ENCODE assay signal across 9 mouse cellular contexts in the genomic region with DNA sequence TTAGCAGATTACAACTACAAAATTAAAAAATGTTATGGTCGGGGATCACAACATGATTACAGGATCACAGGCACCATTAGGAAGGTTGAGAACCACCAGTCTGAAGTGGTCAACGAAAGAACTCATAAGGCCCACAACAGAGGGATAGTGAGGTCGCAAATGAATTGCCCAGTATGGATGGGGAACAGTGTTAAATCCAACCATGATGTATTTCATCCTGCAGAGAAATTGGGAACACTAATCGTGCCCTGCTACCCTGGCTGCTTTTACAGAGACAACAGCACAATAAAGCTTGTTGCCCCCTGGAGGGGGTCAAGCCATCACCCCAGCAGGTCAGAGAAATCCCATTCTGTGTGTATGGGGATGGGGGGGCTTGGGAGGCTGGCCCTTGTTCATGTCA. TPM values are rescaled to one million over a fixed set of nuclear protein-coding genes. Genes with fewer than 3 reads are reported as not detected.
DNase-seq lines count a peak whose midpoint lies in the region; ATAC-seq and TF ChIP-seq lines count a peak whose summit lies in the region.
"Had no signal": no experiment of that assay in that cellular context is flagged by ENCODE, and none has a peak within 500 bp of the region (broad histone marks: within the 10 kb centered on the region; RNA-seq: fewer than 3 reads in every experiment).

No protein-coding gene starts in this region.

- H3K27me3 ChIP-seq in kidney, postnatal 0 days (ENCODE audit: insufficient read depth, low read length), result no peaks in the 10 kb centered on the region
- no peaks in the 10 kb centered on the region for H3K27me3 ChIP-seq in embryonic facial prominence, embryonic 12.5 days
- H3K27me3 ChIP-seq in intestine, embryonic 15.5 days (replicated peaks), result no peaks in the 10 kb centered on the region
- H3K27me3 ChIP-seq in midbrain, postnatal 0 days (ENCODE audit: insufficient read depth, low read length), result no peaks in the 10 kb centered on the region

- TF ChIP-seq CTCF in kidney, postnatal 0 days (IDR thresholded peaks at IDR 0.05; ENCODE audit: low read depth), result no peak
- TF ChIP-seq CTCF in midbrain, postnatal 0 days (IDR thresholded peaks at IDR 0.05), result no peak

- no peak overlapping the region for H3K27ac ChIP-seq in kidney, postnatal 0 days
- H3K27ac ChIP-seq in embryonic facial prominence, embryonic 12.5 days, result no peak overlapping the region; the same call in 1 of the 2 replicates
- H3K27ac ChIP-seq in intestine, embryonic 15.5 days, result no peak overlapping the region
- no peak overlapping the region for H3K27ac ChIP-seq in midbrain, postnatal 0 days (ENCODE audit: low read depth, low read length)

- no peak for DNase-seq in kidney, postnatal 0 days (ENCODE audit: low spot score)
- DNase-seq in kidney, postnatal 25 days, result no peak
- no peak for DNase-seq in midbrain, postnatal 0 days (ENCODE audit: low spot score)
- no peak for DNase-seq in adrenal gland, postnatal 4 days (ENCODE audit: low spot score in 2 of 2)
- no peak for DNase-seq in adrenal gland, postnatal 10 days

- 0 out of 2 replicates have a peak overlapping the region, but pooled peaks have one; percentile 90 for H3K9ac ChIP-seq in kidney, postnatal 0 days (ENCODE audit: low read depth, low read length)
- peak overlapping the region; percentile 86; the same call in 1 of the 2 replicates for H3K9ac ChIP-seq in embryonic facial prominence, embryonic 12.5 days
- peak overlapping the region; percentile 86 for H3K9ac ChIP-seq in intestine, embryonic 15.5 days
- no peak overlapping the region for H3K9ac ChIP-seq in midbrain, postnatal 0 days (replicated peaks; ENCODE audit: low read length, poor library complexity, severe bottlenecking)

- H3K9me3 ChIP-seq in kidney, postnatal 0 days (replicated peaks; ENCODE audit: low read length), result no peaks in the 10 kb centered on the region
- H3K9me3 ChIP-seq in embryonic facial prominence, embryonic 12.5 days, result no peaks in the 10 kb centered on the region
- no peaks in the 10 kb centered on the region for H3K9me3 ChIP-seq in intestine, embryonic 15.5 days
- no peaks in the 10 kb centered on the region for H3K9me3 ChIP-seq in midbrain, postnatal 0 days (ENCODE audit: low read length)

- peak overlapping the region; percentile 94 for H3K4me2 ChIP-seq in kidney, postnatal 0 days (ENCODE audit: low read length)
- H3K4me2 ChIP-seq in embryonic facial prominence, embryonic 12.5 days (replicated peaks), result peak overlapping the region; percentile 77
- peak overlapping the region; percentile 93 for H3K4me2 ChIP-seq in intestine, embryonic 15.5 days (replicated peaks)
- H3K4me2 ChIP-seq in midbrain, postnatal 0 days (ENCODE audit: low read depth, low read length, poor library complexity, severe bottlenecking), result peak overlapping the region; percentile 74

- no peak overlapping the region; the same call in 1 of the 2 replicates for H3K4me3 ChIP-seq in kidney, postnatal 0 days (replicated peaks; ENCODE audit: low read depth, low read length)
- H3K4me3 ChIP-seq in embryonic facial prominence, embryonic 12.5 days, result peak overlapping the region; percentile 84
- peak overlapping the region; percentile 95 for H3K4me3 ChIP-seq in intestine, embryonic 15.5 days (replicated peaks)
- H3K4me3 ChIP-seq in midbrain, postnatal 0 days (ENCODE audit: low read depth, low read length), result peak overlapping the region; percentile 93; the same call in 1 of the 2 replicates

- 51% methylated on average over 4 of the region's 4 CpGs for WGBS in kidney, postnatal 0 days
- 62% methylated on average over 4 of the region's 4 CpGs for WGBS in embryonic facial prominence, embryonic 12.5 days
- WGBS in intestine, embryonic 15.5 days, result 61% methylated on average over 4 of the region's 4 CpGs
- 48% methylated on average over 4 of the region's 4 CpGs for WGBS in midbrain, postnatal 0 days

- peaks cover 23% of the 10 kb centered on the region; the same call in 1 of the 2 replicates for H3K4me1 ChIP-seq in kidney, postnatal 0 days (replicated peaks; ENCODE audit: insufficient read depth, low read length)
- peaks cover 32% of the 10 kb centered on the region for H3K4me1 ChIP-seq in embryonic facial prominence, embryonic 12.5 days
- peaks cover 37% of the 10 kb centered on the region for H3K4me1 ChIP-seq in intestine, embryonic 15.5 days (replicated peaks)
- peaks cover 10% of the 10 kb centered on the region for H3K4me1 ChIP-seq in midbrain, postnatal 0 days (ENCODE audit: insufficient read depth, low read length)

- no peak for ATAC-seq in kidney, postnatal 0 days (replicated peaks; ENCODE audit: low FRiP score, low read depth)
- ATAC-seq in embryonic facial prominence, embryonic 12.5 days (ENCODE audit: insufficient number of reproducible peaks, insufficient read depth, low FRiP score, low TSS enrichment), result no peak
- no peak for ATAC-seq in intestine, embryonic 15.5 days
- no peak for ATAC-seq in midbrain, postnatal 0 days (ENCODE audit: low FRiP score)
- ATAC-seq in granulocyte monocyte progenitor cell, adult 5-6 weeks (replicated peaks; ENCODE audit: poor library complexity, severe bottlenecking), result no peak

- peaks cover 42% of the 10 kb centered on the region for H3K36me3 ChIP-seq in kidney, postnatal 0 days (ENCODE audit: insufficient read depth, low read length)
- H3K36me3 ChIP-seq in embryonic facial prominence, embryonic 12.5 days, result peaks cover 67% of the 10 kb centered on the region
- H3K36me3 ChIP-seq in intestine, embryonic 15.5 days, result peaks cover 43% of the 10 kb centered on the region
- H3K36me3 ChIP-seq in midbrain, postnatal 0 days (ENCODE audit: insufficient read depth, low read length), result peaks cover 47% of the 10 kb centered on the region

RNA-seq across cellular contexts. Expression of a gene that starts 1.7 kb away (rescaled TPM):
- 457 and 487 TPM in 2 replicates for polyA plus RNA-seq in kidney, postnatal 0 days (2015; fragmentation: Nextera tagmentation; extraction: Ambion mirVana)
- polyA plus RNA-seq in embryonic facial prominence, embryonic 12.5 days (2016; fragmentation: Nextera tagmentation; extraction: Ambion mirVana), result 754 and 814 TPM in 2 replicates
- 535 and 668 TPM in 2 replicates for polyA plus RNA-seq in intestine, embryonic 15.5 days (2015; fragmentation: Nextera tagmentation; extraction: Ambion mirVana)
- 170 and 192 TPM in 2 replicates for total RNA-seq in midbrain, postnatal 0 days (2014; rRNA removed)
- polyA plus RNA-seq in midbrain, postnatal 0 days (2015; fragmentation: Nextera tagmentation; extraction: Ambion mirVana), result 412 and 447 TPM in 2 replicates
- 485 and 506 TPM in 2 replicates for total RNA-seq in granulocyte monocyte progenitor cell, adult 5-6 weeks (2014; fragmentation: Nextera tagmentation)
- total RNA-seq in granulocyte monocyte progenitor cell, adult 5-6 weeks (2017), result 446 and 556 TPM in 2 replicates
- 100 to 1,000 TPM; 167 to 187 TPM for total RNA-seq in adrenal gland, postnatal 4 days (2021)
- 100 to 1,000 TPM; 123 to 127 TPM for total RNA-seq in adrenal gland, postnatal 10 days (2021)

RNA-seq across cellular contexts. Expression of a gene that starts 1.8 kb away (rescaled TPM):
- 53.0 and 59.2 TPM in 2 replicates for polyA plus RNA-seq in kidney, postnatal 0 days (2015; fragmentation: Nextera tagmentation; extraction: Ambion mirVana)
- polyA plus RNA-seq in embryonic facial prominence, embryonic 12.5 days (2016; fragmentation: Nextera tagmentation; extraction: Ambion mirVana), result 109 and 115 TPM in 2 replicates
- polyA plus RNA-seq in intestine, embryonic 15.5 days (2015; fragmentation: Nextera tagmentation; extraction: Ambion mirVana), result 102 and 107 TPM in 2 replicates
- total RNA-seq in midbrain, postnatal 0 days (2014; rRNA removed), result 55.5 and 57.4 TPM in 2 replicates
- polyA plus RNA-seq in midbrain, postnatal 0 days (2015; fragmentation: Nextera tagmentation; extraction: Ambion mirVana), result 67.6 and 76.4 TPM in 2 replicates
- total RNA-seq in granulocyte monocyte progenitor cell, adult 5-6 weeks (2014; fragmentation: Nextera tagmentation), result 153 and 177 TPM in 2 replicates
- 99.7 and 109 TPM in 2 replicates for total RNA-seq in granulocyte monocyte progenitor cell, adult 5-6 weeks (2017)
- total RNA-seq in adrenal gland, postnatal 4 days (2021), result 10 to 100 TPM; 55.7 to 58.8 TPM
- total RNA-seq in adrenal gland, postnatal 10 days (2021), result 10 to 100 TPM; 34.2 to 46.7 TPM

RNA-seq across cellular contexts. Expression of a gene that starts 7.9 kb away (rescaled TPM):
- 0.91 and 3.0 TPM in 2 replicates for polyA plus RNA-seq in kidney, postnatal 0 days (2015; fragmentation: Nextera tagmentation; extraction: Ambion mirVana)
- 2.1 and 2.3 TPM in 2 replicates for polyA plus RNA-seq in embryonic facial prominence, embryonic 12.5 days (2016; fragmentation: Nextera tagmentation; extraction: Ambion mirVana)
- 3.3 TPM in 1 of 2 replicates, not detected in the other for polyA plus RNA-seq in intestine, embryonic 15.5 days (2015; fragmentation: Nextera tagmentation; extraction: Ambion mirVana)
- total RNA-seq in midbrain, postnatal 0 days (2014; rRNA removed), result 0.57 TPM in 1 of 2 replicates, not detected in the other
- polyA plus RNA-seq in midbrain, postnatal 0 days (2015; fragmentation: Nextera tagmentation; extraction: Ambion mirVana), result 1.3 TPM in 1 of 2 replicates, not detected in the other
- total RNA-seq in granulocyte monocyte progenitor cell, adult 5-6 weeks (2014; fragmentation: Nextera tagmentation), result 2.1 TPM in 1 of 2 replicates, not detected in the other
- not detected in 2 replicates for total RNA-seq in granulocyte monocyte progenitor cell, adult 5-6 weeks (2017)
- not detected for total RNA-seq in adrenal gland, postnatal 4 days (2021)
- total RNA-seq in adrenal gland, postnatal 10 days (2021), result not detected
- total RNA-seq: layer of hippocampus, postnatal 14 days had no signal

RNA-seq across cellular contexts. Expression of a gene that starts 15.3 kb away (rescaled TPM):
- 13.1 and 13.5 TPM in 2 replicates for polyA plus RNA-seq in kidney, postnatal 0 days (2015; fragmentation: Nextera tagmentation; extraction: Ambion mirVana)
- 19.9 and 23.0 TPM in 2 replicates for polyA plus RNA-seq in embryonic facial prominence, embryonic 12.5 days (2016; fragmentation: Nextera tagmentation; extraction: Ambion mirVana)
- polyA plus RNA-seq in intestine, embryonic 15.5 days (2015; fragmentation: Nextera tagmentation; extraction: Ambion mirVana), result 11.5 and 11.6 TPM in 2 replicates
- 34.1 and 41.2 TPM in 2 replicates for total RNA-seq in midbrain, postnatal 0 days (2014; rRNA removed)
- polyA plus RNA-seq in midbrain, postnatal 0 days (2015; fragmentation: Nextera tagmentation; extraction: Ambion mirVana), result 13.8 and 14.6 TPM in 2 replicates
- 9.7 and 11.4 TPM in 2 replicates for total RNA-seq in granulocyte monocyte progenitor cell, adult 5-6 weeks (2014; fragmentation: Nextera tagmentation)
- 2.3 and 3.6 TPM in 2 replicates for total RNA-seq in granulocyte monocyte progenitor cell, adult 5-6 weeks (2017)
- 10 to 100 TPM; 26.7 to 27.0 TPM for total RNA-seq in adrenal gland, postnatal 4 days (2021)
- total RNA-seq in adrenal gland, postnatal 10 days (2021), result 10 to 100 TPM; 18.9 to 20.5 TPM

RNA-seq across cellular contexts. Expression of a gene that starts 32.6 kb away (rescaled TPM):
- not detected in 2 replicates for polyA plus RNA-seq in kidney, postnatal 0 days (2015; fragmentation: Nextera tagmentation; extraction: Ambion mirVana)
- polyA plus RNA-seq in embryonic facial prominence, embryonic 12.5 days (2016; fragmentation: Nextera tagmentation; extraction: Ambion mirVana), result not detected in 2 replicates
- not detected in 2 replicates for polyA plus RNA-seq in intestine, embryonic 15.5 days (2015; fragmentation: Nextera tagmentation; extraction: Ambion mirVana)
- not detected in 2 replicates for total RNA-seq in midbrain, postnatal 0 days (2014; rRNA removed)
- not detected in 2 replicates for polyA plus RNA-seq in midbrain, postnatal 0 days (2015; fragmentation: Nextera tagmentation; extraction: Ambion mirVana)
- total RNA-seq in granulocyte monocyte progenitor cell, adult 5-6 weeks (2014; fragmentation: Nextera tagmentation), result not detected in 2 replicates
- total RNA-seq in granulocyte monocyte progenitor cell, adult 5-6 weeks (2017), result not detected in 2 replicates
- not detected for total RNA-seq in adrenal gland, postnatal 4 days (2021)
- not detected for total RNA-seq in adrenal gland, postnatal 10 days (2021)
- total RNA-seq: layer of hippocampus, postnatal 14 days had no signal
